Mouse (Mus musculus) heart, embryonic 11.5 days (tissue): Measurements from ENCODE around the gene Tmcc2. TPM values are rescaled to one million over a fixed set of nuclear protein-coding genes. Genes with fewer than 3 reads are reported as not detected.
A peak's percentile ranks its signal among the peaks of the same experiment; 100 is the strongest.

Source experiments
- ATAC-seq: fragments of 200-750 bp; cut with Nextera tagmentation; replicated peaks from 2 replicates; pipeline ENCODE4 v1.8.0; 2017; ENCODE audit warnings: moderate library complexity; ENCODE audit not compliant: insufficient number of reproducible peaks, low FRiP score, low TSS enrichment
- H3K27ac ChIP-seq: fragments of 300-500 bp; sonication (generic); 2 replicates; pipeline ENCODE4 v1.5.1; 2014; ENCODE audit warnings: mild to moderate bottlenecking, low read depth, low read length
- H3K27me3 ChIP-seq: fragments of 300-500 bp; sonication (generic); 2 replicates; pipeline ENCODE4 v1.6.1; 2014; ENCODE audit warnings: mild to moderate bottlenecking, low read length, mixed read lengths; ENCODE audit not compliant: control insufficient read depth, insufficient read depth
- H3K36me3 ChIP-seq: fragments of 300-500 bp; sonication (generic); 2 replicates; pipeline ENCODE4 v1.6.1; 2014; ENCODE audit warnings: mild to moderate bottlenecking, low read length, moderate library complexity, mixed read lengths; ENCODE audit not compliant: control insufficient read depth, insufficient read depth
- H3K4me1 ChIP-seq: fragments of 300-500 bp; sonication (generic); 2 replicates; pipeline ENCODE4 v1.6.1; 2014; ENCODE audit warnings: low read length; ENCODE audit not compliant: control insufficient read depth, insufficient read depth
- H3K4me2 ChIP-seq: fragments of 300-500 bp; sonication (generic); 2 replicates; pipeline ENCODE4 v1.6.1; 2014; ENCODE audit warnings: mild to moderate bottlenecking, moderate library complexity
- H3K4me3 ChIP-seq: fragments of 300-500 bp; sonication (generic); 2 replicates; pipeline ENCODE4 v1.5.1; 2014; ENCODE audit warnings: low read depth, low read length
- H3K9ac ChIP-seq: fragments of 300-500 bp; sonication (generic); 2 replicates; pipeline ENCODE4 v1.6.1; 2014; ENCODE audit warnings: mild to moderate bottlenecking, low read depth, low read length, moderate library complexity
- H3K9me3 ChIP-seq: fragments of 300-500 bp; sonication (generic); replicated peaks from 2 replicates; pipeline ENCODE4 v1.6.1; 2016; ENCODE audit warnings: low read length; ENCODE audit not compliant: control insufficient read depth
- WGBS: fragments of 180-500 bp; shearing (Covaris S2); extraction: QIAGEN DNeasy Blood & Tissue Kit; methylation state at CpG from one replicate; pipeline ENCODE4 v1.1.7; 2014; ENCODE audit not compliant: insufficient replicate concordance; 5-methylcytosine and 5-hydroxymethylcytosine counted together
- polyA plus RNA-seq: library from polyadenylated mRNA; unstranded; fragments of >200 nt; fragmentation: Nextera tagmentation; extraction: Ambion mirVana; gene quantifications from 2 replicates; pipeline ENCODE4 v1.2.1, GENCODE M21; 2014

Gene Tmcc2
- polyA plus RNA-seq, 1 experiment from 2014 or later = 10.4 TPM

- Histone ChIP-seq H3K27ac (no peak overlapping the region), H3K27me3 (no peaks in the 10 kb centered on the region), H3K9ac (no peak overlapping the region), H3K36me3 (no peaks in the 10 kb centered on the region), H3K4me2 (no peak overlapping the region), H3K4me3 (no peak overlapping the region), H3K4me1 (no peaks in the 10 kb centered on the region), H3K9me3 (no peaks in the 10 kb centered on the region)
- no peak for ATAC-seq
Observed at GRCm38 (mm10) chr1:132425600-132425999, 34.5 kb upstream of the Tmcc2 start.

GRCm38 (mm10) chr1:132422912-132423696 lies 32.0 kb upstream of the Tmcc2 start:
- no peaks in the 10 kb centered on the region; the same call in 1 of the 2 replicates for H3K4me1 ChIP-seq
- H3K27ac ChIP-seq = no peak overlapping the region
- 87% methylated on average over 5 of the region's 5 CpGs for WGBS
- H3K36me3 ChIP-seq = no peaks in the 10 kb centered on the region
- H3K4me2 ChIP-seq = no peak overlapping the region
- no peaks in the 10 kb centered on the region for H3K27me3 ChIP-seq
- H3K9ac ChIP-seq = no peak overlapping the region
- H3K4me3 ChIP-seq = no peak overlapping the region
- no peak for ATAC-seq
- no peaks in the 10 kb centered on the region for H3K9me3 ChIP-seq

GRCm38 (mm10) chr1:132420662-132421061 lies 29.6 kb upstream of the Tmcc2 start:
- no peak for ATAC-seq
- 81% methylated on average over 7 of the region's 7 CpGs for WGBS
- no peak overlapping the region for H3K9ac ChIP-seq

GRCm38 (mm10) chr1:132420206-132420605 lies 29.1 kb upstream of the Tmcc2 start:
- no peak for ATAC-seq
- Histone ChIP-seq H3K9ac (no peak overlapping the region), H3K9me3 (no peaks in the 10 kb centered on the region), H3K36me3 (no peaks in the 10 kb centered on the region), H3K27ac (no peak overlapping the region), H3K4me3 (no peak overlapping the region), H3K27me3 (no peaks in the 10 kb centered on the region), H3K4me2 (no peak overlapping the region), H3K4me1 (no peaks in the 10 kb centered on the region; the same call in 1 of the 2 replicates)
- WGBS = 82% methylated on average over 2 of the region's 2 CpGs

More at GRCm38 (mm10) chr1:132420662-132421061, 29.6 kb upstream of the Tmcc2 start:
- H3K27ac ChIP-seq = no peak overlapping the region
- no peaks in the 10 kb centered on the region for H3K27me3 ChIP-seq
- no peaks in the 10 kb centered on the region for H3K36me3 ChIP-seq
- H3K4me2 ChIP-seq = no peak overlapping the region
- no peak overlapping the region for H3K4me3 ChIP-seq
- H3K9me3 ChIP-seq = no peaks in the 10 kb centered on the region
- no peaks in the 10 kb centered on the region; the same call in 1 of the 2 replicates for H3K4me1 ChIP-seq

GRCm38 (mm10) chr1:132417319-132418251 lies 26.5 kb upstream of the Tmcc2 start, which contains the start of gene Dstyk:
Dstyk (plus strand) TSS chr1:132417555.
- WGBS = under 1% methylated on average over 78 of the region's 85 CpGs
- Histone ChIP-seq H3K27ac (peak within 1 kb of the TSS; percentile 95), H3K36me3 (no peaks in the 10 kb centered on the region), H3K9me3 (no peaks in the 10 kb centered on the region), H3K4me3 (peak within 1 kb of the TSS; percentile 81), H3K4me2 (peak within 1 kb of the TSS; percentile 60), H3K4me1 (no peaks in the 10 kb centered on the region; the same call in 1 of the 2 replicates), H3K9ac (peak within 1 kb of the TSS; percentile 91), H3K27me3 (no peaks in the 10 kb centered on the region)
- peak; percentile 95 for ATAC-seq

GRCm38 (mm10) chr1:132416943-132417290 lies 25.8 kb upstream of the Tmcc2 start:
- no peak for ATAC-seq
- Histone ChIP-seq H3K36me3 (no peaks in the 10 kb centered on the region), H3K9ac (peak overlapping the region; percentile 91; the same call in 1 of the 2 replicates), H3K9me3 (no peaks in the 10 kb centered on the region), H3K27me3 (no peaks in the 10 kb centered on the region), H3K4me3 (peak overlapping the region; percentile 81), H3K4me2 (peak overlapping the region; percentile 60), H3K4me1 (no peaks in the 10 kb centered on the region; the same call in 1 of the 2 replicates), H3K27ac (peak overlapping the region; percentile 95)
- WGBS = 17% methylated on average over 6 of the region's 6 CpGs

- Histone ChIP-seq H3K4me2 (peak overlapping the region; percentile 60; the same call in 1 of the 2 replicates), H3K27me3 (no peaks in the 10 kb centered on the region), H3K9me3 (no peaks in the 10 kb centered on the region), H3K9ac (no peak overlapping the region), H3K4me3 (no peak overlapping the region), H3K27ac (peak overlapping the region; percentile 95), H3K4me1 (no peaks in the 10 kb centered on the region; the same call in 1 of the 2 replicates), H3K36me3 (no peaks in the 10 kb centered on the region)
- no peak for ATAC-seq
- 59% methylated on average over 8 of the region's 8 CpGs for WGBS
Observed at GRCm38 (mm10) chr1:132416244-132416942, 25.3 kb upstream of the Tmcc2 start.

GRCm38 (mm10) chr1:132410657-132411056 lies 19.6 kb upstream of the Tmcc2 start:
- Histone ChIP-seq H3K27ac (no peak overlapping the region), H3K36me3 (no peaks in the 10 kb centered on the region), H3K4me1 (no peaks in the 10 kb centered on the region), H3K4me3 (no peak overlapping the region), H3K9me3 (no peaks in the 10 kb centered on the region), H3K9ac (no peak overlapping the region), H3K4me2 (no peak overlapping the region), H3K27me3 (no peaks in the 10 kb centered on the region)
- 71% methylated on average over 3 of the region's 3 CpGs for WGBS
- ATAC-seq = no peak
